18 mouse cellular contexts compared by ENCODE assay signal in the genomic region with DNA sequence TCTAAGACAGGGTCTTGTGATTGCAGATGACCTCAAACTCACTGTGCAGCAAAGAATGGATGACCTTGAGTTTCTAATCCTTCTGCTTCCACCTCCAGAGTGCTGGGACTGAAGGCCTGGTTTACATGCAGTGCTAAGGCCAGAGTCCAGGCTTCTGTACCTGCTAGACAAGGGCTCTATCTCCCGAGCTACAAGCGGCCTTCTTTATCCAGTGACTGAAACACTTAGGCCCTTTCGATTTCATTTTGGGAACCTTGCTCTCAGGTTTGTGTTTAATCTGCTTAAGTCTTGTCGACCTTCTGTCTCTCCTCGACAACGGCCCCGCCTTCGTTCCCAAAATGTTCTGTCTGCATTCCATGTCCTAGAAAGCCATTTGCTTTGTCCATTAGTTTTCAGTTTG. TPM values are rescaled to one million over a fixed set of nuclear protein-coding genes. Genes with fewer than 3 reads are reported as not detected.
"Had no signal": no experiment of that assay in that cellular context is flagged by ENCODE, and none has a peak within 500 bp of the region (broad histone marks: within the 10 kb centered on the region; RNA-seq: fewer than 3 reads in every experiment).

No protein-coding gene starts in this region.

- H3K36me3 ChIP-seq: lung, embryonic 15.5 days; midbrain, embryonic 13.5 days; midbrain, embryonic 15.5 days; neural tube, embryonic 12.5 days; stomach, embryonic 15.5 days had no signal

- H3K9me3 ChIP-seq: lung, embryonic 15.5 days; megakaryocyte, embryonic 14.5 days; midbrain, embryonic 13.5 days; midbrain, embryonic 15.5 days; neural tube, embryonic 12.5 days; stomach, embryonic 15.5 days had no signal

- H3K4me3 ChIP-seq: lung, embryonic 15.5 days; megakaryocyte, embryonic 14.5 days; midbrain, embryonic 13.5 days; midbrain, embryonic 15.5 days; neural tube, embryonic 12.5 days; stomach, embryonic 15.5 days had no signal

- H3K4me1 ChIP-seq: lung, embryonic 15.5 days; megakaryocyte, embryonic 14.5 days; midbrain, embryonic 13.5 days; midbrain, embryonic 15.5 days; neural tube, embryonic 12.5 days; stomach, embryonic 15.5 days had no signal

- ATAC-seq: lung, postnatal 0 days; midbrain, embryonic 13.5 days; midbrain, embryonic 15.5 days had no signal

- H3K27ac ChIP-seq: lung, embryonic 15.5 days; macrophage; midbrain, embryonic 13.5 days; midbrain, embryonic 15.5 days; neural tube, embryonic 12.5 days; stomach, embryonic 15.5 days; stomach, postnatal 0 days had no signal

- H3K4me2 ChIP-seq: lung, embryonic 15.5 days; midbrain, embryonic 11.5 days; midbrain, embryonic 13.5 days; midbrain, embryonic 15.5 days; neural tube, embryonic 12.5 days; stomach, embryonic 15.5 days had no signal

- H3K27me3 ChIP-seq: lung, embryonic 15.5 days; megakaryocyte, embryonic 14.5 days; midbrain, embryonic 13.5 days; midbrain, embryonic 15.5 days; neural tube, embryonic 12.5 days; stomach, embryonic 15.5 days had no signal

- H3K9ac ChIP-seq: lung, embryonic 15.5 days; midbrain, embryonic 13.5 days; midbrain, embryonic 15.5 days; neural tube, embryonic 12.5 days; stomach, embryonic 15.5 days had no signal

- DNase-seq: lung, postnatal 14 days; lung, postnatal 36 days; right cerebral cortex, postnatal 14 days; thymus, adult 2 months; thymus, postnatal 25 days; thymus, postnatal 4 days had no signal

RNA-seq across cellular contexts. Expression of gene Ryr2, which starts 8.8 kb away (rescaled TPM):
- total RNA-seq: megakaryocyte progenitor cell, adult 5-6 weeks; monocyte, adult 5-6 weeks had no signal
- polyA plus RNA-seq: macrophage had no signal
